Mouse (Mus musculus) cerebellum, adult 2 months (tissue): Measurements from ENCODE around the gene Tnpo1. TPM values are rescaled to one million over a fixed set of nuclear protein-coding genes. Genes with fewer than 3 reads are reported as not detected.

Source experiments
- DNase-seq, 2 experiments: peaks; one replicate each; pipeline ENCODE4 v3.0.0; 2021
- H3K27ac ChIP-seq: fragments of 200-500 bp; 2 replicates; pipeline ENCODE4 v1.5.1; 2012; ENCODE audit warnings: low read length, control low read depth, inconsistent platforms; ENCODE audit not compliant: insufficient read depth
- H3K27me3 ChIP-seq: fragments of 200-500 bp; 2 replicates; pipeline ENCODE4 v1.6.1; 2012; ENCODE audit warnings: inconsistent platforms, mild to moderate bottlenecking, low read length, moderate library complexity; ENCODE audit not compliant: control insufficient read depth, insufficient read depth
- H3K4me1 ChIP-seq: fragments of 200-500 bp; 2 replicates; pipeline ENCODE4 v1.6.1; 2011; ENCODE audit warnings: low read length; ENCODE audit not compliant: control insufficient read depth, insufficient read depth
- H3K4me3 ChIP-seq: fragments of 200-500 bp; replicated peaks from 2 replicates; pipeline ENCODE3; 2011; ENCODE audit warnings: mild to moderate bottlenecking, low read depth, low read length, control low read depth; ENCODE audit not compliant: insufficient read depth
- CTCF ChIP-seq: fragments of 200-500 bp; IDR thresholded peaks from 2 replicates; pipeline ENCODE4 v1.5.1; 2011; ENCODE audit warnings: low read depth, mild to moderate bottlenecking, control low read depth, low read length, moderate library complexity, borderline replicate concordance; ENCODE audit not compliant: insufficient read depth
- POLR2A ChIP-seq: fragments of 200-500 bp; IDR thresholded peaks from 2 replicates; pipeline ENCODE4 v1.6.1; 2011; ENCODE audit warnings: low read length, control low read depth, borderline replicate concordance; ENCODE audit not compliant: insufficient read depth
- WGBS: fragments of 180-500 bp; shearing (Covaris S2); methylation state at CpG from one replicate; pipeline ENCODE4 v1.1.7; 2018; 5-methylcytosine and 5-hydroxymethylcytosine counted together
- polyA plus RNA-seq: library from polyadenylated mRNA; depleted of rRNA; stranded (reverse); fragments of >200 nt; gene quantifications from 2 replicates; pipeline ENCODE4 v1.2.3, GENCODE M21; 2012; rRNA removed

The Tnpo1 gene
- polyA plus RNA-seq, 1 experiment = 23.9 TPM

- no peak for TF ChIP-seq CTCF
- no peak for TF ChIP-seq POLR2A
- no peak for DNase-seq
- no peaks in the 10 kb centered on the region for H3K27me3 ChIP-seq
- H3K4me3 ChIP-seq = no peak overlapping the region
- 82% methylated on average over 4 of the region's 4 CpGs for WGBS
- H3K27ac ChIP-seq = no peak overlapping the region
- H3K4me1 ChIP-seq = no peaks in the 10 kb centered on the region
These were observed 122.5 kb downstream of the Tnpo1 start for GRCm38 (mm10) chr13:98803699-98804098.

GRCm38 (mm10) chr13:98802957-98803356 is 123.2 kb downstream of the Tnpo1 start:
- Histone ChIP-seq H3K27me3 (no peaks in the 10 kb centered on the region), H3K27ac (no peak overlapping the region), H3K4me1 (no peaks in the 10 kb centered on the region), H3K4me3 (no peak overlapping the region)
- 95% methylated on average over 3 of the region's 3 CpGs for WGBS
- TF ChIP-seq POLR2A (no peak), CTCF (no peak)
- no peak for DNase-seq

GRCm38 (mm10) chr13:98795511-98795910 is 130.7 kb downstream of the Tnpo1 start:
- no peak for DNase-seq
- H3K4me1 ChIP-seq = no peaks in the 10 kb centered on the region
- H3K27me3 ChIP-seq = no peaks in the 10 kb centered on the region
- no peak overlapping the region for H3K4me3 ChIP-seq
- no peak overlapping the region for H3K27ac ChIP-seq
- TF ChIP-seq POLR2A (no peak), CTCF (no peak)
- 92% methylated on average over 3 of the region's 3 CpGs for WGBS

- no peaks in the 10 kb centered on the region for H3K27me3 ChIP-seq
- TF ChIP-seq CTCF (no peak), POLR2A (no peak)
- H3K4me1 ChIP-seq = no peaks in the 10 kb centered on the region
- no peak overlapping the region for H3K4me3 ChIP-seq
- 97% methylated on average over 1 of the region's 1 CpGs for WGBS
- H3K27ac ChIP-seq = no peak overlapping the region
- DNase-seq = no peak
These were observed 133.3 kb downstream of the Tnpo1 start for GRCm38 (mm10) chr13:98792864-98793263.

- 96% methylated on average over 1 of the region's 1 CpGs for WGBS
- H3K27me3 ChIP-seq = no peaks in the 10 kb centered on the region
- no peak overlapping the region for H3K4me3 ChIP-seq
- no peak for TF ChIP-seq POLR2A
- no peak for TF ChIP-seq CTCF
- DNase-seq = no peak
- H3K4me1 ChIP-seq = no peaks in the 10 kb centered on the region
- H3K27ac ChIP-seq = no peak overlapping the region
These were observed 134.5 kb downstream of the Tnpo1 start for GRCm38 (mm10) chr13:98791693-98792092.

Other genes starting within 250 kb of the Tnpo1 start
- gene Tmem171, start 231.6 kb downstream of the Tnpo1 start, polyA plus RNA-seq = not detected in 2 replicates
- gene Fcho2, start 110.9 kb downstream of the Tnpo1 start, polyA plus RNA-seq = 21.1 and 22.7 TPM in 2 replicates
- not detected in 2 replicates for gene 1700024P04Rik, start 58.2 kb upstream of the Tnpo1 start, polyA plus RNA-seq